Mouse (Mus musculus): Measurements from ENCODE around the gene Qrsl1. TPM values are rescaled to one million over a fixed set of nuclear protein-coding genes. Genes with fewer than 3 reads are reported as not detected.

The Qrsl1 gene
- polyA plus RNA-seq, 1 experiment: 12.9 TPM

DNA sequence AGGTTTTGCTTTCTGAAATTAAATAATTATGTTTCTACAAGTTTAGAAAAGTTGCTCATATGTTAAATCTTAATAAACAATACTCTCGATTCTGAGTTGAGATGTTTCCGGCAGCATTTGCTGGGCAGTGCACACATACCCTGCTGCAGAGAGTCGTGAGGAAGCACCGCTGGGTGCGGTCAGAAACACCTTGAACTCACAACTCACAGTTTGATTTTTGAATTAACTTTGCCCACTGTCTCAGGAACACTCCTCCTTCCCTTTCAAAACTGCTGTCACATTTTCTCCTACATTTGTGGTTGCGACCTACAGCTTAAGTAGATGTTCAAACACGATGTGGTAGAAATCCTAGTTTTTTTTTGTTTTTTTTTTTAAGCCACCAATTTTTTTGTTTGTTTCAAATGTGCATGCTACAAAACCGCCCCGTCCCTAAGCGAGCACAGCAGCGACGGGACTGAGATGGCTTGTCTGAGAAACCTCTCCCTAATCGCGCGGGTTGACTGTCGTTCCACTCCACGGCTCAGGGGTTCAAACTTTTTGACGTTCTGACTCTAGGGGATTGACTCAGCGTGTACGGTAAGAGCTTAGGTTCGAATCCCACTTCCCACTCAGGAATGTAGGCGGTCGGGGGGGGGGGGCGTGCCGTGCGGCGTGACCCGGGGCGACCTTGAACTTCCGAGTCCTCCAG is 518 bp downstream of the Qrsl1 start:
- peak overlapping the region; percentile 96 for H3K4me3 ChIP-seq (ENCODE audit: control insufficient read depth, low read depth, low read length)
- H3K36me3 ChIP-seq (ENCODE audit: control insufficient read depth, insufficient read depth, low read length): no peaks in the 10 kb centered on the region
- TF ChIP-seq POLR2A (IDR thresholded peaks at IDR 0.05; ENCODE audit: control insufficient read depth, low read depth, low read length): no peak
- no peak for TF ChIP-seq CTCF (IDR thresholded peaks at IDR 0.05; ENCODE audit: control insufficient read depth, insufficient read depth, insufficient replicate concordance, low read depth, low read length)
- H3K27me3 ChIP-seq (ENCODE audit: control insufficient read depth, insufficient read depth, low read length): no peaks in the 10 kb centered on the region
- H3K4me1 ChIP-seq (ENCODE audit: control insufficient read depth, insufficient read depth, low read length): no peaks in the 10 kb centered on the region
- peak overlapping the region; percentile 95 for H3K27ac ChIP-seq (ENCODE audit: control insufficient read depth, insufficient read depth, low read depth, low read length)

GRCm38 (mm10) chr10:43898276-43898675 is 3.3 kb downstream of the Qrsl1 start:
- Histone ChIP-seq H3K4me3 (ENCODE audit: control insufficient read depth, low read depth, low read length) (no peak overlapping the region), H3K36me3 (ENCODE audit: control insufficient read depth, insufficient read depth, low read length) (no peaks in the 10 kb centered on the region; the same call in 1 of the 2 replicates)
- TF ChIP-seq POLR2A (IDR thresholded peaks at IDR 0.05; ENCODE audit: control insufficient read depth, low read depth, low read length) (no peak), CTCF (IDR thresholded peaks at IDR 0.05; ENCODE audit: control insufficient read depth, insufficient read depth, insufficient replicate concordance, low read depth, low read length) (no peak)

GRCm38 (mm10) chr10:43896065-43896464 is 5.5 kb downstream of the Qrsl1 start:
- Histone ChIP-seq H3K36me3 (ENCODE audit: control insufficient read depth, insufficient read depth, low read length) (no peaks in the 10 kb centered on the region; the same call in 1 of the 2 replicates), H3K4me1 (ENCODE audit: control insufficient read depth, insufficient read depth, low read length) (no peaks in the 10 kb centered on the region), H3K4me3 (ENCODE audit: control insufficient read depth, low read depth, low read length) (no peak overlapping the region), H3K27me3 (ENCODE audit: control insufficient read depth, insufficient read depth, low read length) (no peaks in the 10 kb centered on the region), H3K27ac (ENCODE audit: control insufficient read depth, insufficient read depth, low read depth, low read length) (no peak overlapping the region)
- no peak for TF ChIP-seq POLR2A (IDR thresholded peaks at IDR 0.05; ENCODE audit: control insufficient read depth, low read depth, low read length)
- TF ChIP-seq CTCF (IDR thresholded peaks at IDR 0.05; ENCODE audit: control insufficient read depth, insufficient read depth, insufficient replicate concordance, low read depth, low read length): no peak

More at GRCm38 (mm10) chr10:43898276-43898675, 3.3 kb downstream of the Qrsl1 start:
- Histone ChIP-seq H3K27ac (ENCODE audit: control insufficient read depth, insufficient read depth, low read depth, low read length) (no peak overlapping the region), H3K27me3 (ENCODE audit: control insufficient read depth, insufficient read depth, low read length) (no peaks in the 10 kb centered on the region), H3K4me1 (ENCODE audit: control insufficient read depth, insufficient read depth, low read length) (no peaks in the 10 kb centered on the region)

DNA sequence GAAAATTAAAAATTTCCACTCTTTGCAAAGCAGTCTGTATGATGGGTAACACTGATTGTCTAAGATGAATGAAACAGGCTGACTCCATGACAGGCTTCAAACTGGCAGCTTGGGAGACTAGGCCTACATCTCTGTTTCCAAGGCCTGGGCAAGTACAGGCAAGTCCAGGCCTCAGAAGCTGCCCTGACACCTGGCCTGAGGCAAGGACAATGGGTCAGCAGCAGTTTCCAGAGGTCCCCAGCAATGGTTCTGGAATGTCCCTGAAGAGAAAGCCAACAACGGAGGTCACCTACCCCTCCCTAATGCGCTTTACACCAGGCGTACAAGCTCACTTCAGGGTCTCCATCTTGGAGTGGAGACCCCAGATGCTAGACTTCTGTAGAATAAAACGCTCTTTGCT is 8.6 kb downstream of the Qrsl1 start:
- Histone ChIP-seq H3K4me1 (ENCODE audit: control insufficient read depth, insufficient read depth, low read length) (no peaks in the 10 kb centered on the region), H3K36me3 (ENCODE audit: control insufficient read depth, insufficient read depth, low read length) (no peaks in the 10 kb centered on the region; the same call in 1 of the 2 replicates), H3K27ac (ENCODE audit: control insufficient read depth, insufficient read depth, low read depth, low read length) (no peak overlapping the region), H3K4me3 (ENCODE audit: control insufficient read depth, low read depth, low read length) (no peak overlapping the region), H3K27me3 (ENCODE audit: control insufficient read depth, insufficient read depth, low read length) (no peaks in the 10 kb centered on the region)
- no peak for TF ChIP-seq POLR2A (IDR thresholded peaks at IDR 0.05; ENCODE audit: control insufficient read depth, low read depth, low read length)
- no peak for TF ChIP-seq CTCF (IDR thresholded peaks at IDR 0.05; ENCODE audit: control insufficient read depth, insufficient read depth, insufficient replicate concordance, low read depth, low read length)

DNA sequence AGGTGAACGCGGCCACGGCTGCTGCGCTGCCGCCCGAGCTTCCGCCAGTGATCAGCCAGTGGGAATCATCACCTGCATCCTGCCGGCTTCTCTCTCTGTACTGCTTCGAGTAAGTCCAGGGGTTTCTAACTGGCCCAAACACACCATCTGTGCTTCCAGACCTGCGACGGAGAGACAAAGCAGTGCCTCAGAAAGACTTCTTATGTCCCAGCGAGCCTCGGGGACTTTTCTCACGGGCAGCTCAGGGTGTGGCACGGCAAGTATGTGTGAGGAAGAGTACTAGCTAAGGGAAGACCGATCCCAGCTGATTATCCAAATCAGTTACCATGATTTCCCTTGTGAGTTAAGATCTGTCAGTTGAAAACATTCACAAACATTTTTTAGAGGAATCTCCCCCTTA is 12.6 kb downstream of the Qrsl1 start:
- H3K27me3 ChIP-seq (ENCODE audit: control insufficient read depth, insufficient read depth, low read length): no peaks in the 10 kb centered on the region
- TF ChIP-seq POLR2A (IDR thresholded peaks at IDR 0.05; ENCODE audit: control insufficient read depth, low read depth, low read length) (no peak), CTCF (IDR thresholded peaks at IDR 0.05; ENCODE audit: control insufficient read depth, insufficient read depth, insufficient replicate concordance, low read depth, low read length) (no peak)
- H3K4me1 ChIP-seq (ENCODE audit: control insufficient read depth, insufficient read depth, low read length): no peaks in the 10 kb centered on the region
- H3K27ac ChIP-seq (ENCODE audit: control insufficient read depth, insufficient read depth, low read depth, low read length): no peak overlapping the region
- H3K4me3 ChIP-seq (ENCODE audit: control insufficient read depth, low read depth, low read length): no peak overlapping the region
- peaks cover 1% of the 10 kb centered on the region for H3K36me3 ChIP-seq (ENCODE audit: control insufficient read depth, insufficient read depth, low read length)

DNA sequence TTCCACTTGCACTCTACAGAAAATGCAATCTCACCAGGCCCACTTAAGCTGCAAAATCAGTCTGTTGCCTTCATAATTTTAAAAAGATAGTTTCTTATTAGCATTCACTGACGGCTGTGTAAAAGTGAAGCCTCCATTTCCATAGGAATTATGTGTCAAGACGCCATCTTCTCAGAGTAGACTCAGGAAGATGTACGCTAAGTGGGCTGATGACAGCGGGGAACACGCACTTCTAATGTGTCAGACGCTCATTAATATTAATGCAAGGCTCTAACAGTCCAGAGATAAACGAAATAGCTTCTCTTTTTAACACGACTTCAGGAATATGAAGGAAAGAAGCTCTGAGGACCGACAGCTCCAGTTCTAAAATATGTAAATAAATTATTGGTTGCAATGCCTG is 13.9 kb downstream of the Qrsl1 start:
- Histone ChIP-seq H3K4me1 (ENCODE audit: control insufficient read depth, insufficient read depth, low read length) (no peaks in the 10 kb centered on the region), H3K4me3 (ENCODE audit: control insufficient read depth, low read depth, low read length) (no peak overlapping the region), H3K27me3 (ENCODE audit: control insufficient read depth, insufficient read depth, low read length) (no peaks in the 10 kb centered on the region), H3K27ac (ENCODE audit: control insufficient read depth, insufficient read depth, low read depth, low read length) (no peak overlapping the region), H3K36me3 (ENCODE audit: control insufficient read depth, insufficient read depth, low read length) (peaks cover 1% of the 10 kb centered on the region)
- TF ChIP-seq CTCF (IDR thresholded peaks at IDR 0.05; ENCODE audit: control insufficient read depth, insufficient read depth, insufficient replicate concordance, low read depth, low read length): no peak
- TF ChIP-seq POLR2A (IDR thresholded peaks at IDR 0.05; ENCODE audit: control insufficient read depth, low read depth, low read length): no peak

DNA sequence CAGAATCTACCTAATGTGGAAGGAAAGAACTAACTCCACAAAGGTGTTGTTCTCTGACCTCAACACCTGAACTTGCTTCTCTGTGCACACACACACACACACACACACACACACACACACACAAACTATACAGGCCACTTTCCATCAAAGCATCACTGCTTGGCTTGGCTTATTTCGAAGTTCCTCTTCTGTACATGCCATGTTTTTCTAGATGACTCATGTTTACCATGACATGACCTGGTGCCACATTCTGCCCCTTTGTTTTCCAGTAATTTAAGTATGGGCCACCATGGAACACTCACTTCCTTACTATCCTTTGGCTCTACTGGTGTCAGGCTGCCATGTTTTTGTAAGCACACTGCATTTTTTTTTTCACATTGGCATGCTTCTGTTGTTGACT is 30.1 kb downstream of the Qrsl1 start:
- H3K4me3 ChIP-seq (ENCODE audit: control insufficient read depth, low read depth, low read length): no peak overlapping the region
- no peaks in the 10 kb centered on the region for H3K36me3 ChIP-seq (ENCODE audit: control insufficient read depth, insufficient read depth, low read length)
- no peak overlapping the region for H3K27ac ChIP-seq (ENCODE audit: control insufficient read depth, insufficient read depth, low read depth, low read length)
- TF ChIP-seq CTCF (IDR thresholded peaks at IDR 0.05; ENCODE audit: control insufficient read depth, insufficient read depth, insufficient replicate concordance, low read depth, low read length): no peak
- no peak for TF ChIP-seq POLR2A (IDR thresholded peaks at IDR 0.05; ENCODE audit: control insufficient read depth, low read depth, low read length)
- H3K4me1 ChIP-seq (ENCODE audit: control insufficient read depth, insufficient read depth, low read length): 0 out of 2 replicates have a peak, but pooled peaks cover 2% of the 10 kb centered on the region
- no peaks in the 10 kb centered on the region for H3K27me3 ChIP-seq (ENCODE audit: control insufficient read depth, insufficient read depth, low read length)

Measured in testis, adult 2 months (tissue).